Mouse (Mus musculus) erythroblast, embryonic 14.5 days (primary cell): Measurements from ENCODE around the gene Psmc3ip. TPM values are rescaled to one million over a fixed set of nuclear protein-coding genes. Genes with fewer than 3 reads are reported as not detected.
A peak's percentile ranks its signal among the peaks of the same experiment; 100 is the strongest.
"Not testable (repeated sequence)": the region's sequence is repeated elsewhere in the genome, so short reads cannot be mapped to it uniquely, and the experiment has no call there.

Experiments used
- H3K27me3 ChIP-seq: 2 replicates; pipeline ENCODE4 v1.6.1; 2012; ENCODE audit warnings: inconsistent platforms; ENCODE audit not compliant: control insufficient read depth
- H3K36me3 ChIP-seq: 2 replicates; pipeline ENCODE4 v1.6.1; 2012; ENCODE audit warnings: mild to moderate bottlenecking, inconsistent platforms; ENCODE audit not compliant: control insufficient read depth
- H3K4me1 ChIP-seq: 2 replicates; pipeline ENCODE4 v1.6.1; 2012; ENCODE audit warnings: inconsistent platforms; ENCODE audit not compliant: control insufficient read depth
- H3K4me3 ChIP-seq: replicated peaks from 2 replicates; pipeline ENCODE3; 2012; ENCODE audit warnings: moderate library complexity, mild to moderate bottlenecking, inconsistent platforms
- H3K9me3 ChIP-seq: 2 replicates; pipeline ENCODE4 v1.6.1; 2012; ENCODE audit warnings: low read length, inconsistent platforms, mixed read lengths; ENCODE audit not compliant: control insufficient read depth
- GATA1 ChIP-seq: IDR thresholded peaks from 2 replicates; pipeline ENCODE4 v1.6.1; 2012; ENCODE audit warnings: low read length, inconsistent platforms, mixed read lengths
- TAL1 ChIP-seq: IDR thresholded peaks from 3 replicates; pipeline ENCODE4 v1.6.1; 2012; ENCODE audit warnings: low read length, inconsistent platforms, mixed read lengths
- polyA plus RNA-seq: library from polyadenylated mRNA; stranded (reverse); fragments of >175 nt; gene quantifications from 2 replicates; pipeline ENCODE4 v1.2.3, GENCODE M21; 2012

The Psmc3ip gene
- polyA plus RNA-seq, 1 experiment: 5.2 TPM

GRCm38 (mm10) chr11:101133037-101133436 is 37.8 kb upstream of the Psmc3ip start:
- no peaks in the 10 kb centered on the region for H3K36me3 ChIP-seq
- TF ChIP-seq TAL1: no peak
- TF ChIP-seq GATA1: no peak
- peaks cover 19% of the 10 kb centered on the region for H3K4me1 ChIP-seq
- peaks cover 17% of the 10 kb centered on the region for H3K27me3 ChIP-seq
- no peak overlapping the region for H3K4me3 ChIP-seq
- H3K9me3 ChIP-seq: peaks cover 2% of the 10 kb centered on the region

- TF ChIP-seq TAL1: no peak
- TF ChIP-seq GATA1: no peak
- H3K27me3 ChIP-seq: peaks cover 9% of the 10 kb centered on the region
- H3K9me3 ChIP-seq: peaks cover 5% of the 10 kb centered on the region
- no peak overlapping the region for H3K4me3 ChIP-seq
- peaks cover 19% of the 10 kb centered on the region for H3K4me1 ChIP-seq
- peaks cover 7% of the 10 kb centered on the region for H3K36me3 ChIP-seq
These were observed 36.5 kb upstream of the Psmc3ip start for GRCm38 (mm10) chr11:101131701-101132100.

- H3K27me3 ChIP-seq: peaks cover 9% of the 10 kb centered on the region
- peaks cover 8% of the 10 kb centered on the region for H3K9me3 ChIP-seq
- TF ChIP-seq TAL1: 0 out of 3 replicates have a peak, but pooled peaks have one; percentile 18
- no peak for TF ChIP-seq GATA1
- H3K4me3 ChIP-seq: no peak overlapping the region
- peaks cover 12% of the 10 kb centered on the region for H3K36me3 ChIP-seq
- H3K4me1 ChIP-seq: peaks cover 19% of the 10 kb centered on the region
These were observed 36.0 kb upstream of the Psmc3ip start for GRCm38 (mm10) chr11:101131187-101131586.

- Histone ChIP-seq H3K4me3 (no peak overlapping the region), H3K9me3 (peaks cover 8% of the 10 kb centered on the region), H3K4me1 (peaks cover 19% of the 10 kb centered on the region), H3K36me3 (peaks cover 22% of the 10 kb centered on the region), H3K27me3 (peaks cover 9% of the 10 kb centered on the region)
- TF ChIP-seq TAL1 (no peak), GATA1 (no peak)
These were observed 35.0 kb upstream of the Psmc3ip start for GRCm38 (mm10) chr11:101130056-101130756.

GRCm38 (mm10) chr11:101128996-101129577 is 33.9 kb upstream of the Psmc3ip start:
- Histone ChIP-seq H3K36me3 (peaks cover 33% of the 10 kb centered on the region), H3K4me3 (no peak overlapping the region), H3K27me3 (peaks cover 6% of the 10 kb centered on the region), H3K4me1 (peaks cover 19% of the 10 kb centered on the region), H3K9me3 (peaks cover 8% of the 10 kb centered on the region)
- TF ChIP-seq GATA1 (no peak), TAL1 (no peak)

GRCm38 (mm10) chr11:101127075-101127474 is 31.8 kb upstream of the Psmc3ip start:
- Histone ChIP-seq H3K4me1 (peaks cover 24% of the 10 kb centered on the region), H3K36me3 (peaks cover 53% of the 10 kb centered on the region), H3K4me3 (no peak overlapping the region), H3K27me3 (peaks cover 6% of the 10 kb centered on the region), H3K9me3 (peaks cover 8% of the 10 kb centered on the region)
- TF ChIP-seq TAL1 (no peak), GATA1 (no peak)

- Histone ChIP-seq H3K36me3 (peaks cover 63% of the 10 kb centered on the region), H3K4me1 (peaks cover 27% of the 10 kb centered on the region)
- H3K9me3 ChIP-seq, H3K27me3 ChIP-seq, H3K4me3 ChIP-seq: not testable (repeated sequence)
These were observed 29.8 kb upstream of the Psmc3ip start for GRCm38 (mm10) chr11:101125008-101125407.

- not testable (repeated sequence) for H3K4me3 ChIP-seq, H3K27me3 ChIP-seq, H3K9me3 ChIP-seq
- Histone ChIP-seq H3K4me1 (peaks cover 26% of the 10 kb centered on the region), H3K36me3 (peaks cover 63% of the 10 kb centered on the region)
These were observed 29.3 kb upstream of the Psmc3ip start for GRCm38 (mm10) chr11:101124494-101124893.

GRCm38 (mm10) chr11:101120545-101121188 is 25.4 kb upstream of the Psmc3ip start:
- Histone ChIP-seq H3K4me3 (peak overlapping the region; percentile 88), H3K36me3 (peaks cover 66% of the 10 kb centered on the region)

More at GRCm38 (mm10) chr11:101120545-101121188, 25.4 kb upstream of the Psmc3ip start:
- no peaks in the 10 kb centered on the region for H3K9me3 ChIP-seq
- no peaks in the 10 kb centered on the region for H3K27me3 ChIP-seq
- TF ChIP-seq GATA1: no peak
- no peak for TF ChIP-seq TAL1
- H3K4me1 ChIP-seq: peaks cover 51% of the 10 kb centered on the region
